Mouse (Mus musculus) kidney, postnatal 36 days (tissue): ENCODE measurements around the gene Amt.

ENCODE experiments used
- DNase-seq, 2 experiments: peaks; one replicate each; pipeline ENCODE4 v3.0.0; 2021 to 2022; ENCODE audit warnings: mixed read lengths in 2 of 2

Amt gene

GRCm38 (mm10) chr9:108340258-108341138 lies 43.8 kb downstream of the Amt start:
- DNase-seq, result peak in 1 of 2 experiments; percentile 38

GRCm38 (mm10) chr9:108341139-108341475 lies 44.5 kb downstream of the Amt start:
- peak in 1 of 2 experiments; percentile 39 for DNase-seq

- peak in 1 of 2 experiments; percentile 41 for DNase-seq
Measured at GRCm38 (mm10) chr9:108341801-108342200, 45.1 kb downstream of the Amt start.

GRCm38 (mm10) chr9:108342301-108342831 lies 45.7 kb downstream of the Amt start:
- DNase-seq, result peak; percentile 71 to 88

- no peak for DNase-seq
Measured at GRCm38 (mm10) chr9:108343331-108343730, 46.7 kb downstream of the Amt start.

- no peak for DNase-seq
Measured at GRCm38 (mm10) chr9:108343835-108344234, 47.2 kb downstream of the Amt start.

GRCm38 (mm10) chr9:108344471-108344870 lies 47.8 kb downstream of the Amt start:
- DNase-seq, result peak in 1 of 2 experiments; percentile 24

- DNase-seq, result no peak
Measured at GRCm38 (mm10) chr9:108347024-108347423, 50.4 kb downstream of the Amt start.

- DNase-seq, result peak; percentile 93 to 96
Measured at GRCm38 (mm10) chr9:108347540-108348289, 51.1 kb downstream of the Amt start, which contains the start of gene Usp4. Usp4 (plus strand) TSS chr9:108347853.

- no peak for DNase-seq
Measured at GRCm38 (mm10) chr9:108348290-108348680, 51.6 kb downstream of the Amt start.

GRCm38 (mm10) chr9:108349727-108350126 lies 53.1 kb downstream of the Amt start:
- DNase-seq, result no peak
